Mouse (Mus musculus) liver, embryonic 14.5 days (tissue): ENCODE data around the gene Slc38a6.

Source experiments
- CTCF ChIP-seq: IDR thresholded peaks from 2 replicates; pipeline ENCODE4 v1.5.1; 2016; ENCODE audit warnings: antibody characterized with exemption, low read depth, control low read depth
- EP300 ChIP-seq: IDR thresholded peaks from 2 replicates; pipeline ENCODE4 v1.6.1; 2016; ENCODE audit warnings: antibody characterized with exemption, low read depth

DNA sequence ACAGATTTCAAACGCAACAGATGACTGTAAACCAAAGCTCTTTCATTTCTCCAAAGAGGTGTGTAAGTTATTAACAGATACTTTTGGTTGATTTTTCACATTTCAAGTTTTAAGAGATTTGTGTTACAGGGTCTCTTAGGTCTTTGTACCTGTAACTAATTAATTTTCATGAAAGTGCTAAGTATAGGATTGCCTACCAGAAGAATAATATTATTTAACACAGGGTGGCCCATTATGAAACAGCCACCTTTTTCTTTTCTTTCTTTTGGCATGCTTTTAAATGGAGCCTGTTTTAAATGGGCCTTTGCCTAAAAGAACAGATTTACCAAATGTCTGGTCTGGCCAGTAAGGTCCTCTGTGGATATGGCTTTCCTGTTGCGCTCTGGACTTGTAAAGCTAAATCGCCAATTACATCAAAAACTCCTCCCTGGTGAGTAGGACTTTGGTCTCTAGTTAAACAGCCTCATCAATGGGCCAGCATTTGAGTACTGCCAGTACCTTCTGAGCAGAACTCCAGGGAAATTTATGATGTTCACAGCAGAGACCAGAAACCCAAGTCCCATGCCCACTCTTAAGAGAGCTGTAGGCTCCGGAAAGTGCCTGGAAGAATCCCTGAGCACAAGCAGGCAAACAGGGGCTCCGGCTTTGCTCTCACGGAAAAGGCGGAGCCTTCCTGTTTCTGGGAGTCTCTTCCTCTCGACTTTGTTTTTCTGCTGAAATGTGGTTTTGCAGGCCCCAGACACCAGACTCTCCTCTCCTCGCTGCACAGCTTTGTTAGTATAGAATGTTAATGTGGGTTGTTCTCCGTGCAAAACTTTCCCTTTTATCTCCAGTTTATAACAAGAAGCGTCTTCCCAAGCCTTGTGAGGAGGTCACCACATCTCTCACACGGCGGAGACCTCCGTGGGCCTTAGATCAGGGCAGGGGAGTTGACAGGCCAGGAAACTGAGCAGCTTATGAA lies 55.4 kb downstream of the Slc38a6 start:
- TF ChIP-seq CTCF, result no peak
- no peak for TF ChIP-seq EP300
